Comparison of ENCODE assay signal across 19 mouse cellular contexts in the genomic region with DNA sequence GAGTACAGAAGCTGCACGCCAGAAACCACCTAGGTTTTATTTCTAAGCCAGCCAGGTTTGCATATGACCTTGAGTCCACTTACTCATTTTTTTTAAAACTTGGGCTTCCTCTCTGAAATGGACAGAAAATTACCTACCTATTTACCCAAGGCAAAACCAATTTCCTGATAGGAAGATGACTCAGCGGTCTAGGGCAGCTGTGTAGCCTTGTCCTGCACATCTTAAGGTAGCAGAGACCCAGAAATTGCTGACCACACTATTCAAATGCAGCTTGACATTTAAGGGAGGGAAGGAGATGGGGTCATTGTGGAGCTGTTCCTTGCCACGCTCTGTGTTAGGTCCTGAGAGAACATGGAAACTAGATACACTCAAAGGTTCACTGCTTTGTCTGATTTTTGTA.
DNase-seq lines count a peak whose midpoint lies in the region; TF ChIP-seq lines count a peak whose summit lies in the region.
"Had no signal": no experiment of that assay in that cellular context is flagged by ENCODE, and none has a peak within 500 bp of the region (broad histone marks: within the 10 kb centered on the region; RNA-seq: fewer than 3 reads in every experiment).

No protein-coding gene starts in this region.

- H3K36me3 ChIP-seq in C2C12 (ENCODE audit: control insufficient read depth, insufficient read depth) = no peaks in the 10 kb centered on the region
- H3K36me3 ChIP-seq: heart, embryonic 15.5 days had no signal

- no peak overlapping the region for H3K4me3 ChIP-seq in C2C12 (ENCODE audit: insufficient read depth, poor library complexity, severe bottlenecking)
- H3K4me3 ChIP-seq: heart, embryonic 15.5 days had no signal

- no peak for TF ChIP-seq CTCF in C2C12 (IDR thresholded peaks at IDR 0.05; ENCODE audit: control insufficient read depth, insufficient read depth, insufficient read length)

- H3K27me3 ChIP-seq in C2C12 (ENCODE audit: control insufficient read depth, insufficient read depth, insufficient read length) = no peaks in the 10 kb centered on the region
- H3K27me3 ChIP-seq: heart, embryonic 15.5 days had no signal

- H3K79me2 ChIP-seq in C2C12 (ENCODE audit: control insufficient read depth, insufficient read depth) = no peaks in the 10 kb centered on the region

- no peak overlapping the region for H3ac ChIP-seq in C2C12 (ENCODE audit: control insufficient read depth, insufficient read length, low read depth)

- H3K79me3 ChIP-seq in C2C12 (ENCODE audit: low read depth) = no peaks in the 10 kb centered on the region

- peak; percentile 15 for DNase-seq in adrenal gland, adult 2 months
- DNase-seq in adrenal gland, adult 8-10 months = no peak
- DNase-seq in fibroblast of lung, adult 2 months (ENCODE audit: low read depth) = peak; percentile 4
- DNase-seq in gastrocnemius, postnatal 25 days = no peak
- DNase-seq in adipocyte (ENCODE audit: low spot score) = no peak
- DNase-seq in frontal cortex, postnatal 25 days (ENCODE audit: low spot score in 2 of 2) = no peak
- DNase-seq: B cell, adult 2 months; cerebellum, adult 11-12 months; cerebellum, adult 8-10 months; cerebellum, postnatal 10 days; cerebellum, postnatal 36 days; forebrain, postnatal 0 days; gastrocnemius, postnatal 10 days; heart, adult 11 months; heart, postnatal 10 days; heart, postnatal 4 days; kidney, adult 2 months had no signal

TF ChIP-seq in C2C12, 6 proteins besides CTCF, POLR2A, EP300 and RAD21:
- TF ChIP-seq MYOD1 (IDR thresholded peaks at IDR 0.05; ENCODE audit: control insufficient read depth, insufficient read length, low read depth) (peak; percentile 80), MAX (IDR thresholded peaks at IDR 0.05) (no peak), MYOG (IDR thresholded peaks at IDR 0.05; ENCODE audit: control insufficient read depth, extremely low read depth, insufficient read length) (no peak), CEBPB (IDR thresholded peaks at IDR 0.05; ENCODE audit: low read depth) (no peak), FOSL1 (IDR thresholded peaks at IDR 0.05; ENCODE audit: insufficient read depth, low read length, poor library complexity, severe bottlenecking) (no peak), USF1 (IDR thresholded peaks at IDR 0.05; ENCODE audit: low read depth) (no peak)

Comparison
In these comparisons a context has a peak if more than half of its experiments do, and no peak if none do; other contexts are left out.
1. DNase-seq: peak in adrenal gland, adult 2 months (single experiment) and fibroblast of lung, adult 2 months (single experiment); none in adrenal gland, adult 8-10 months (single experiment), gastrocnemius, postnatal 25 days (single experiment), adipocyte (single experiment) and frontal cortex, postnatal 25 days (0 of 2).